18 mouse cellular contexts compared by ENCODE assay signal in genomic region chr10:43124156-43124555, GRCm38 (mm10). TPM values are rescaled to one million over a fixed set of nuclear protein-coding genes. Genes with fewer than 3 reads are reported as not detected.
DNase-seq lines count a peak whose midpoint lies in the region; ATAC-seq lines count a peak whose summit lies in the region.
"Had no signal": no experiment of that assay in that cellular context is flagged by ENCODE, and none has a peak within 500 bp of the region (broad histone marks: within the 10 kb centered on the region; RNA-seq: fewer than 3 reads in every experiment).

No protein-coding gene starts in this region.

- H3K4me3 ChIP-seq in forebrain, embryonic 11.5 days (ENCODE audit: low read depth, low read length), result no peak overlapping the region
- H3K4me3 ChIP-seq in forebrain, embryonic 14.5 days (ENCODE audit: low read depth, low read length), result no peak overlapping the region
- no peak overlapping the region for H3K4me3 ChIP-seq in heart, embryonic 15.5 days
- H3K4me3 ChIP-seq: forebrain, embryonic 10.5 days; hindbrain, embryonic 13.5 days; midbrain, embryonic 10.5 days; stomach, embryonic 15.5 days had no signal

- no peak overlapping the region for H3K9ac ChIP-seq in forebrain, embryonic 11.5 days (ENCODE audit: low read length)
- no peak overlapping the region for H3K9ac ChIP-seq in forebrain, embryonic 14.5 days (ENCODE audit: low read length)
- H3K9ac ChIP-seq in heart, embryonic 15.5 days, result no peak overlapping the region
- H3K9ac ChIP-seq: hindbrain, embryonic 13.5 days; liver, embryonic 14.5 days; stomach, embryonic 15.5 days had no signal

- no peak overlapping the region for H3K4me2 ChIP-seq in forebrain, embryonic 11.5 days (ENCODE audit: low read depth, low read length, severe bottlenecking)
- H3K4me2 ChIP-seq in forebrain, embryonic 14.5 days (ENCODE audit: low read length), result no peak overlapping the region
- no peak overlapping the region for H3K4me2 ChIP-seq in heart, embryonic 15.5 days
- H3K4me2 ChIP-seq: hindbrain, embryonic 13.5 days; stomach, embryonic 15.5 days had no signal

- H3K4me1 ChIP-seq in forebrain, embryonic 11.5 days (replicated peaks; ENCODE audit: control insufficient read depth, insufficient read depth, low read length), result peaks cover 5% of the 10 kb centered on the region; the same call in 1 of the 2 replicates
- H3K4me1 ChIP-seq in forebrain, embryonic 14.5 days (ENCODE audit: control insufficient read depth, insufficient read depth, low read length), result peaks cover 8% of the 10 kb centered on the region; the same call in 1 of the 2 replicates
- H3K4me1 ChIP-seq in heart, embryonic 15.5 days (replicated peaks), result peaks cover 21% of the 10 kb centered on the region; the same call in 1 of the 2 replicates
- H3K4me1 ChIP-seq: stomach, embryonic 15.5 days had no signal

- H3K27ac ChIP-seq in forebrain, embryonic 11.5 days (ENCODE audit: low read depth, low read length), result peak overlapping the region; percentile 37; the same call in 1 of the 2 replicates
- no peak overlapping the region for H3K27ac ChIP-seq in forebrain, embryonic 14.5 days (ENCODE audit: low read depth, low read length)
- peak overlapping the region; percentile 6 for H3K27ac ChIP-seq in heart, embryonic 15.5 days
- H3K27ac ChIP-seq: hindbrain, embryonic 13.5 days; liver, embryonic 14.5 days; midbrain, embryonic 10.5 days; stomach, embryonic 15.5 days had no signal

- H3K9me3 ChIP-seq in forebrain, embryonic 11.5 days (ENCODE audit: control insufficient read depth, low read length), result no peaks in the 10 kb centered on the region
- no peaks in the 10 kb centered on the region for H3K9me3 ChIP-seq in forebrain, embryonic 14.5 days (replicated peaks; ENCODE audit: control insufficient read depth, low read length)
- H3K9me3 ChIP-seq in heart, embryonic 15.5 days (replicated peaks), result no peaks in the 10 kb centered on the region
- H3K9me3 ChIP-seq: forebrain, embryonic 10.5 days; hindbrain, embryonic 13.5 days; midbrain, embryonic 10.5 days; stomach, embryonic 15.5 days had no signal

- whole genome bisulfite sequencing in forebrain, embryonic 11.5 days, result 87% methylated on average over 4 of the region's 4 CpGs
- WGBS in forebrain, embryonic 14.5 days, result 90% methylated on average over 4 of the region's 4 CpGs
- WGBS in heart, embryonic 15.5 days, result 78% methylated on average over 4 of the region's 4 CpGs

- H3K36me3 ChIP-seq in forebrain, embryonic 11.5 days (ENCODE audit: control insufficient read depth, insufficient read depth, low read length), result no peaks in the 10 kb centered on the region
- H3K36me3 ChIP-seq in forebrain, embryonic 14.5 days (ENCODE audit: control insufficient read depth, insufficient read depth, low read length), result no peaks in the 10 kb centered on the region
- no peaks in the 10 kb centered on the region for H3K36me3 ChIP-seq in heart, embryonic 15.5 days
- H3K36me3 ChIP-seq: midbrain, embryonic 10.5 days; stomach, embryonic 15.5 days had no signal

- no peaks in the 10 kb centered on the region for H3K27me3 ChIP-seq in forebrain, embryonic 11.5 days (ENCODE audit: control insufficient read depth, insufficient read depth, low read length)
- no peaks in the 10 kb centered on the region for H3K27me3 ChIP-seq in forebrain, embryonic 14.5 days (replicated peaks; ENCODE audit: control insufficient read depth, insufficient read depth, low read length)
- H3K27me3 ChIP-seq in heart, embryonic 15.5 days, result no peaks in the 10 kb centered on the region
- H3K27me3 ChIP-seq: hindbrain, embryonic 13.5 days; stomach, embryonic 15.5 days had no signal

- no peak for DNase-seq in forebrain, embryonic 11.5 days (ENCODE audit: low spot score)
- DNase-seq in forebrain, embryonic 14.5 days (ENCODE audit: low spot score), result no peak
- DNase-seq in heart, adult 8-10 months (ENCODE audit: low spot score), result no peak
- DNase-seq in right cerebral cortex, postnatal 36 days (ENCODE audit: low spot score in 2 of 2), result peak; percentile 49 to 76
- no peak for DNase-seq in right cerebral cortex, postnatal 25 days
- DNase-seq in c-Kit-positive CD71-positive TER-119-positive erythroid progenitor cells, embryonic 14.5 days (ENCODE audit: low spot score), result no peak
- DNase-seq in layer of hippocampus, postnatal 36 days, result no peak
- DNase-seq: adrenal gland, adult 8-10 months; cerebellum, postnatal 10 days; kidney, postnatal 25 days; thymus, postnatal 36 days had no signal

- no peak for ATAC-seq in forebrain, embryonic 11.5 days (replicated peaks; ENCODE audit: low FRiP score)
- ATAC-seq in forebrain, embryonic 14.5 days, result no peak
- no peak for ATAC-seq in heart, embryonic 15.5 days (replicated peaks; ENCODE audit: insufficient number of reproducible peaks, insufficient read depth, low FRiP score, low read depth)
- ATAC-seq: intestine, postnatal 0 days had no signal

RNA-seq across cellular contexts. Expression of gene Sobp, which starts 50.2 kb away (rescaled TPM):
- polyA plus RNA-seq in forebrain, embryonic 11.5 days (2014; fragmentation: Nextera tagmentation; extraction: Ambion mirVana), result 5.5 and 5.7 TPM in 2 replicates
- 12.8 and 14.5 TPM in 2 replicates for polyA plus RNA-seq in forebrain, embryonic 14.5 days (2014; fragmentation: Nextera tagmentation; extraction: Ambion mirVana)
- polyA plus RNA-seq in heart, embryonic 15.5 days (2015; fragmentation: Nextera tagmentation; extraction: Ambion mirVana), result 1.9 and 2.1 TPM in 2 replicates
- 10 to 100 TPM; 13.3 to 17.7 (median 15.5) TPM for total RNA-seq in heart, adult 8-10 months (2022)
- 10 to 100 TPM; 83.0 to 84.4 TPM for total RNA-seq in layer of hippocampus, postnatal 36 days (2021)

RNA-seq across cellular contexts. Expression of gene 9030612E09Rik, which starts 50.3 kb away (rescaled TPM):
- polyA plus RNA-seq in forebrain, embryonic 11.5 days (2014; fragmentation: Nextera tagmentation; extraction: Ambion mirVana), result 1.3 and 1.7 TPM in 2 replicates
- 2.0 TPM in 2 replicates for polyA plus RNA-seq in forebrain, embryonic 14.5 days (2014; fragmentation: Nextera tagmentation; extraction: Ambion mirVana)
- 0.76 and 0.79 TPM in 2 replicates for polyA plus RNA-seq in heart, embryonic 15.5 days (2015; fragmentation: Nextera tagmentation; extraction: Ambion mirVana)
- total RNA-seq in heart, adult 8-10 months (2022), result 1 to 10 TPM; 2.7 to 3.3 (median 2.9) TPM
- 1 to 10 TPM; 1.8 to 1.9 TPM for total RNA-seq in layer of hippocampus, postnatal 36 days (2021)
- polyA plus RNA-seq: liver, embryonic 14.5 days had no signal

Comparison
In these comparisons a context has a peak if more than half of its experiments do, and no peak if none do; other contexts are left out.
1. DNase-seq: peak in right cerebral cortex, postnatal 36 days (2 of 2); none in forebrain, embryonic 11.5 days (single experiment), forebrain, embryonic 14.5 days (single experiment), heart, adult 8-10 months (single experiment), right cerebral cortex, postnatal 25 days (single experiment), c-Kit-positive CD71-positive TER-119-positive erythroid progenitor cells, embryonic 14.5 days (single experiment) and layer of hippocampus, postnatal 36 days (0 of 2).